Mouse (Mus musculus) spleen, postnatal 4 days (tissue): ENCODE data around the gene Dnaaf2.
A peak's percentile ranks its signal among the peaks of the same experiment; 100 is the strongest.
"Not testable (repeated sequence)": the region's sequence is repeated elsewhere in the genome, so short reads cannot be mapped to it uniquely, and the experiment has no call there.

Experiments used
- DNase-seq, 2 experiments: peaks; one replicate each; pipeline ENCODE4 v3.0.0; 2022; ENCODE audit warnings: low spot score in 2 of 2

Gene Dnaaf2

DNA sequence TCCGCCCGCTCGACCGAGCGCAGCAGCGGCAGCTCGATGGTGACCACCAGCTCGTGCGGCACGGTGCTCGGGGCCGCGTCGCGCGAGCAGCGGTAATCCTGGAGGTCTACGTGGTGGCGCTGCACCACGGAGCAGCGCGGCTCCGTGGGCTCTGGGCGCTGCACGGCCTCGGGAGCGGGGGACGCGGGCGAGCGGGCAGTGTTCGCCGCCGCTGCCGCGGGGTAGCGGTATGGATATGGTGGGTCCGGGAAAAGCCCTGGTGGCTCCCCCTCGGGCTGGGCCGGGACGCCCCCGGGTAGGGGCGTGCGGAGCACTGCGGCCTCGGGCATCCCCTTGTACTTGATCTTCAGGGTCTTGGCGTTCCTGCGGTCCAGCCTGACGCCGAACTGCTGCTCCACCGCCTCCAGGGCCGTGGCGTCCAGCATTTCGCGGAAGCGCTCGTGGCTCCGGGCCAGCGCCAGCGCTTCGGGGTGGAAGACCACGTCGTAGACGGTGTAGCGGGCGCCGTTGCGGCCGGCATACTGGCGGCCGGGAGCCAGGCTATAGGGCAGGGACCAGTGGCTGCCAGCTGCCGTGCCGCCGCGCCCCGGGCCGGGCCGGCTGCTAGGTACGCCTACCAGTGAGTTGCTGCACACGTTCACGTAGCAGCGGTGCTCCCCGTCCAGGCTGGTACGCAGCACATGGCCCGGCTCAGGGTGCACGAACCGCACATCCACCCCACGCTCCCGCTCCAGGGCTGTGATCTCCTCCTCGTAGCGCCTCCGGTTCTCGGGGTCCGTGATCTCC is 658 bp downstream of the Dnaaf2 start:
- DNase-seq = peak; percentile 58 to 81

DNA sequence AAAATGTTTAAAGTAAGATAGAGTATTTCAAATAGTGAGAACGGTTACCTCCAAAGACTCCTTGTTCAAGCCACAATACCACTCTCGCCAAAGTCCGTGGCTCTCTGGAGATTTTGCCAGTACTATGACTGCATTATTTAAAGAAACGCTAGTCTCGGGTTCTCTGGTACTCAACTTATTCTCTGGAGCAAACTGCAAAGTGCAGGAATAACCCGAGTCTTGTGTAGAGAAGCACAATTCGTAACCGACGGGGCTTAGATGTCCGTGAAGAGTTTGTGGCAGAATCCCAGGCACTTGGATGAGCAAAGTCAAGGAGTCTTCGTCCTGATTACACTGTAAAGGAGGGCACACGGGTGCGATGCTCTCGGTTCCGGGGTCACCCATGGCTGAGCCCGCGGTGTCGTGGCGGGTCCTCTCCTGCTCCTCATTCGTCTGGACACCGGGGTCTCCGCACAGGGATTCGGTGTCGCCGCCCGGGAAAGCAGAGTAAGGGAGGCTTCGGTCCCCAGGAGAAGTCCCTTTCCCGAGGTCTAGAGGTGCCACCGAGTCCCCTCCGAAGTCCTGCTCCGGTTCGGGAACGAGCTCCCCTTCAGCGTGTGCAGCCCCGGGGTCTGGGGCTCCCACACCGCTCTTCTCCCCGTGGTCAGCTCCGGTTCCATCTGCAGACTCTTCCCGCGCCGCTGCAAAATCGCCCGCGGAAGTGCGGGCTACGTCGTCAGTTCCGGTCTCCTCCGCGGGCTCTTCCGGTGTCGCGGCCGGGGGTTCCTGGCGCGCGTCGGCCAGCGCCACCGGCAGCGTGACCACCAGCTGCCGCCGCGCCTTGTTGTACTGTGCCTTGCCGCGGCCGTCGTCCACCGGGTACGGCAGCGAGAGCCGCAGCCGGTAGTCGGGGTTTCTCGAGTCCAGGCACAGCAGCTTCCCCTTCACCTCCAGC is 1.5 kb downstream of the Dnaaf2 start, which contains the start of gene Gm49383:
Gm49383 (minus strand) TSS at position 661 of the 934 bp plus-strand sequence.
- DNase-seq = peak; percentile 68 to 84

DNA sequence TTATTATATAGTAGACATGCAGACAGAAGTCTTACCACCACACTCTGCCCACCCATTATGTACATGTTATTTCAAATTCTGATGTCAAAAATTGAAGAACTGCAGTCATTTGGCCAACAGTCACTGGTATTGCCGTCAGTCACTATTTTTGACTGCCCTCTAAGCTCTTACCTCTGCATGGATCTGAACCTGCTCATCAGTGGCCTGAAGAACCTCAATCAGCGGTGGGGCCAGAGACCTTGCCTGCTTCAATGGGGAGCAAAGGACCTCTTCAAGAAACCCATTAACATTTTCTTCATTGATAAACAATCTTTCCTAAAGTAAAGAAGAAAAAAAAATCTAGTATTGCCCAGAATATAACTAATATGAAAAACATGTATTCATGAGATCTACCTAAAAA is 5.6 kb downstream of the Dnaaf2 start:
- DNase-seq = no peak

DNA sequence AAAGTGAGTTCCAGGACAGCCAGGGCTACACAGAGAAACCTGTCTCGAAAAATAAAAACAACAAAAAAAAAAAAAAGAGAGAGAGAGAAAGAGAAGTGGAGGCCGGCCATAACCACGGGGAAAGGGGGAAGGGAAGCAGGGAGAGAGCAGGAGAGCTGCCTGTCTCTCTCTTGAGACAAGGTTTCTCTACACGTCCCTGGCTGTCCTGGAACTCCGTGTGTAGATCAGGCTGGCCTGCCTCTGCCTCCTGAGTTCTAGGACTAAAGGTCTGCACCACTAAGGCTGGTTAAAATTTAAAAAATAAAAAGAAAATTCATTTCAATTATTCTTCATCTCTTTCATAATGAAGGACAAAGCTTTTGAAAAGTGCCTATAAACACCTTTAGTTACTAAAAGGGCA is 6.8 kb downstream of the Dnaaf2 start:
- no peak for DNase-seq

DNA sequence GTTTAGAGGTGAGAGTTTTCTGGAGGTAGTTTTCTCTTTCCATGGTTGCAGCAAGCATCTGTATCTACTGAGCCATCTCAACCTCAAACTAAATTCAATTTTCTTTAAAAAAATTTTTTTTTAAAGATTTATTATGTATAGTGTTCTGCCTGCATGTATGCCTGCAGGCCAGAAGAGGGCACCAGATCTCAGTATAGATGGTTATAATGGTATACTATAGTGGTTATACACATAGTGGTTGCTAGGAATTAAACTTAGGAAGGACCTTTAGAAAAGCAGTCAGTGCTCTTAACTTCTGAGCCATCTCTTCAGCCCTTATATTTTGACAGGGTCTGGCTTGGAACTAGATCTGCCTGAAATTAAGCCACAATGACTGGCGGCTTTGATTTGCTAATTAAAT is 7.7 kb downstream of the Dnaaf2 start:
- DNase-seq = no peak

DNA sequence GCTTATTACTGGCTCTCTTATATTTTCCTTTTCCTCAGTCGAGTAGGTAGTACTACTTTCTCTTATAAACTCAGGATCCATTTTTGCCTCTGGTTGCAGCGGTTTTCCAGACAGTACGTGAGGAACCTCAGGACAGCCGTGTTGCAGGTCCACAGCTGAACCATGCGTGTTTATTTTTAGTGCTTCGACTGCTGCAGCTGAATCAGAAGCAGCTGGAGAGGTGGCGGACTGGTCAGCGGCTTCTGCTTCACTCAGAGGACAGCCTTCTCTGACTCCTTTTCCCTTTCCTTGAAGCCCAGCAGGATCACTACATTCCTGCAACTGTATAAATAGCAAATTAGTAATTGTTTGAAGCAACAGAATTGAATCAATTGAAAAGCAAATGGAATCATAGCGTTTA is 8.2 kb downstream of the Dnaaf2 start:
- DNase-seq = no peak

DNA sequence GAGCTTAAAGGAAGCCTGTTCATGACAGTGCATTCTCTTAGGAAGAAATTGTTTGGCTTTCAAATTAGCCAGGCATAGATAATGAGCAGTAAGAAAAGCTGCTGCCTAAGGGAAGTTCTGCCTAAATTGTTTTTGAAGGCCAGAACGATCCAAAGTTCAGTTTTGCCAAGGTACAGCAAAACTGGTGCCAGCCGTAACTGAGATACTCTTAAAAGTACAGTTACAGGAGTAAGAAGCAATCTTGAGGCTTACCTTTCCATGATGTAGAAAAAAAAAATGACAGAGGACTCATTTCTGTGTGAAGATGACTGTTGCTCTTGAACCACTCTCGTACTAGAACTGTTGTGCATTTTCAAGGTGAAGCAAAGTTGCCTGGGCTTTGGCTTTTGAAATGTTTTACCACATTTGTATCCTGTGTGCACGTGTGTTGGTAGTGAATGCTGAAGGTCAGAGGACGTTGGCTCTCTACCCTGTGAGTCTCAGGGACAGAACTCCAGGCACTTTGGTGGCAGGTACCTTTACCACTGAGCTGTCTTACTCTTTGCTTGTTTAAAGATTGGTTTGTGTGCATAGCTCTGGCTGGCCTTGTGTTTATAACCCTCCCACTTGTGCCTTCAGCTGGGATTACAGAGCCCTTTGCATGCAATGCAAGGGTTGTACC is 11.3 kb downstream of the Dnaaf2 start:
- no peak for DNase-seq

DNA sequence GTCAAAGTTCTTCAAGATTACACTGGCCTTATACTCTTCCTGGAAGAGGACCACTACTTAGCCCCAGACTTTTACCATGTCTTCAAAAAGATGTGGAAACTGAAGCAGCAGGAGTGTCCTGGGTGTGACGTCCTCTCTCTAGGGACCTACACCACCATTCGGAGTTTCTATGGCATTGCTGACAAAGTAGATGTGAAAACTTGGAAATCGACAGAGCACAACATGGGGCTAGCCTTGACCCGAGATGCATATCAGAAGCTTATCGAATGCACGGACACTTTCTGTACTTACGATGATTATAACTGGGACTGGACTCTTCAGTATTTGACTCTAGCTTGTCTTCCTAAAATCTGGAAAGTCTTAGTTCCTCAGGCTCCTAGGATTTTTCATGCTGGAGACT is 12.9 kb downstream of the Dnaaf2 start:
- DNase-seq = no peak

DNA sequence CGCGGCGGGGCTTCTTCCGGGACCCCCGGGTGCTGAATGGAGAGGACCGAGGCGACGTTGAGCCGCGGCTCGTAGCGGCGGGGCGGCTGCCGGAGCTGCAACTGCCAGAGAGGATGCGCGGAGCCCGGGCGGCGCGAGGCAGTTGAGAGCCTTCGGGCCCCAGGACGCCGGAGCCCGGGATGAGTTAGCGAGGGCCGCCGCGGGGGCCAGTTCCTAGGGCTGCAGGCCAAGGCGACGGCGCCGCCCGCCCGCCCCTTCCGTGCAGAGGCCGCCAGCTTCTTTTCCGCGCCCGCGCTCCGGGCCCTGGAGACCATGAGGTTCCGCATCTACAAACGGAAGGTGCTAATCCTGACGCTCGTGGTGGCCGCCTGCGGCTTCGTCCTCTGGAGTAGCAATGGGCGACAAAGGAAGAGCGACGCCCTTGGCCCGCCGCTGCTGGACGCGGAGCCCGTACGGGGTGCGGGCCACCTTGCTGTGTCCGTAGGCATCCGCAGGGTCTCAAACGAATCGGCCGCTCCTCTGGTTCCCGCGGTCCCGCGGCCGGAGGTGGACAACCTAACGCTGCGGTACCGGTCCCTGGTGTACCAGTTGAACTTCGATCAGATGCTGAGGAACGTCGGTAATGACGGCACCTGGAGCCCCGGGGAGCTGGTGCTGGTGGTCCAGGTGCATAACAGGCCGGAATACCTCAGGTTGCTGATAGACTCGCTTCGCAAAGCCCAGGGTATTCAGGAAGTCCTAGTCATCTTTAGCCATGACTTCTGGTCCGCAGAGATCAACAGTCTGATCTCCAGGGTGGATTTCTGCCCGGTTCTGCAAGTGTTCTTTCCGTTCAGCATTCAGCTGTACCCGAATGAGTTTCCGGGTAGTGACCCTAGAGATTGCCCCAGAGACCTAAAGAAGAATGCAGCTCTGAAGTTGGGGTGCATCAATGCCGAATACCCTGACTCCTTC is 13.6 kb downstream of the Dnaaf2 start:
- peak; percentile 66 to 87 for DNase-seq

DNA sequence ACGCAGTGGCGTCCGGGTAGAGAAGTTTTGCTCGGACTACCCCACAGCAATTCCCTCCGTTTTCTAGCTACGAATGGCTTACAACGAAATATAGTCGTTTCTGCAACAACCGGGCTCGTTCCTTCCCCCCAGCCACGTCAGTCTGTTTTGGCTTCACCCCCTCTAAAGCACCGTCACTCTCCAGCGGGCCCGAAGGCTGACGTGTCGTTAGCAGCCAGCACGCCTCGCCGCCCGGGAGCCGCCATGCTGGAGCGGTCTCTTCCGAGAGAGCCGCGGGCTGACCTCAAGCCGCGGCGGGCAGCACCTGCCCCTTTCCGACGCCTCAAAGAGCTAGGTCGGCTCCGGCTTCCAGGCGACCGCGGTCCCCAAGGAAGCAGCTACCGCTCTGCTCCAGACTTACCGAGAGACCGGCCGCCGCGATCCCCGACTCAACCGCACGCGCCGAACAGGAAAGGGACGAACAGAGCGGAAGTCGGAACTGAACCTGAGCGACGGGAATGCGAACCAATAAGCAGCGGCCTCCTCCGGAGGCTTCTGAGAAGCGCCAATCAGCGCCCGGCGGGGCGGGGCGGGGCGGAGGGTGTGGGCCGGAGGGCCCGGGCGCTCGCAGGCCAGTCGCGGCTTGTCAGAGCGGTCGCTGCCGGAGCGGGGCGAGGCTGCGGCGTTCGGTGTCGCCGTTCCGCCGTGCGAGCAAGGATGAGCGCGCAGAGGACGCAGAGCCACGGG is 14.5 kb downstream of the Dnaaf2 start, which contains the start of the genes Rpl36al and Mgat2:
Rpl36al (minus strand) TSS at position 501 of the 726 bp plus-strand sequence.
Mgat2 (plus strand) TSS at position 575 of the 726 bp plus-strand sequence.
- DNase-seq = peak; percentile 99

DNA sequence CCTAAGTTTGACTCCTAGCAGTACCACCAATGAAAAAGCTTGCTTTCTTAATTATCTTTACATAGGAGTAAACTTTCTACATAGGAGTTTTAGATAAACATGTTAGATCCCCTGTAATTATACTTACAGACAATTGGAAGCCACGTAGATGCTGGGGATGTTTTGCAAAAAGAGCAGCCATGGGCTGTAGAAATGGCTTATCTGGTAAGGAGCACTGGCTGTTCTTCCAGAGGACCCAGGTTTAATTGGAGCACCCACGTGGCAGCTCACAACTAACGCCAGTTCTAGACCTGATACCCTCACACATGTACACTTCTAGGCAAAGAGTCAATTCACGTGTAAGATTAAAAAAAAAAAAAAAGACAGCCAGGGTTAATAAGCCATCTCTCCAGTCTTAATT is 16.4 kb downstream of the Dnaaf2 start:
- DNase-seq = no peak

DNA sequence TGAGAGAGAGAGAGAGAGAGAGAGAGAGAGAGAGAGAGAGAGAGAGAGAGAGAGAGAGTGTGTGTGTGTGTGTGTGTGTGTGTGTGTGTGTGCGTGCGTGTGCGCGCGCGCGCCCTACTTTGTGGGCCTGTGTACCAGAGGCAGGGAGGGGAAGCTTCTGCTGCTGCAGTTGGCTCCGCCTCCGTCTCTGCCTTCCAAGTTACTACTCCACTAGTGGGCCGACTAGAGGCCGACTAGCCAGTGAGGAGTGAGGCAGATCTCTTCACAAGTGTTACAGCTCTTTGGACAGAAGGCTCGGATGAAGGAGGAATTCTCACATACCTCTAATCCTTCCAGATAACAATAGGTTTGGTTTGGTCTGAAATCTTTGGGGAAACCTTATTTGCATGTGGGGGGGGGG is 18.9 kb downstream of the Dnaaf2 start:
- DNase-seq = no peak

DNA sequence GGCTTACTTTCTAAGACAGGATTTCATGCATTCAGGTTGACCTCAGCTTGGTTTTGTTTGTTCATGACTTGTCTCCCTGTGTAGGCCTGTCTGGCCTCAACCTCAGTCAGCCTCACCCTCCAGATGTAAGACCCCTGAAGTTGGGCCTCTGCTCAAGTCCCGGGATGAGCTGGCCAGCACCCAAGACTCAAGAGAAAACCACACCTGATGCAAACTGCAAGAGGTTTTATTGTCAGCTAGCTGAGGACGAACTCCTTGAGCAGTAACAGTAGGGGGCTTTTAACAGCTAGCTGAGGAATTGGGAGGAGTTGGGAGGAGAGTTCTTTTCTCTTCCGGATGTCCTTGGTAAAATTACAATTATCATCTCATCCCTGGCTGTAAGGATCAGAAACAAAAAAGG is 20.7 kb downstream of the Dnaaf2 start:
- DNase-seq = no peak

DNA sequence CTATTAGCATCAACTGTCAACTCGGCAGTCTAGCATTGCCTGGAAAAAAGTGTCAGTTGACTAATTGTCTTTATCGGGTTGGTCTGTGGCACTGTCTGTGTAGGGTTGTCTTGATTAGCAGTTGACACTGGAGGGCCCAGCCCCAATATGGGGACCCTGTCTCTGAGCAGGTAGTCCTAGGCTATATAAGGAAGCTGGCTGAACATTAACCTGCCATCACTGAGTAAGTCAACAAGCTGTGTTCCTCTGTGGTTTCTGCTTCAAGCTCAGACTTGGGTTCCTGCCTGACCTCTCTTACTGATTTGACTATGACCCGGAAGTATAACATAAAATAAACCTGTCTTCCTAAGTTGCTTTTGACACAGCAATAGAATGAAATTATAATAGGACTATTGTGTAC is 22.3 kb downstream of the Dnaaf2 start:
- DNase-seq = no peak

DNA sequence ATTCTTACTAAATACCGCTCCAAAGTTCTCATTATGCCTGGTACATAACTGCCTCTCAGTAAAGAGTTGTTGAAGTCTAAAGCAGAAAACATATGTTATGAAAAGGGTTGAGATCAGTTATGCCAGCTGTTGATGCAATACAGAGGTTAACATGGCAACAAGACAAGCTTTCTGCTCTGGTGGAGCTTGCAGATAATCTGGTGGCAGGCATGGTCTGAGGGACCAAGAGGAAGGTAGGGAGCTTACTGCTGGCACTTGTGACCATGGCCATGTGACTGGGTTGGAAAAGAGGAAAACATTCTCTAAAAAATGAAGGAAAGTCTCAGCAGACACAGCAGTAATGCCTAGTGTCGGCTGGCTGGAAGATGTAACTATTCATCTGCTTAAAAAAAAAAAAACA is 26.9 kb downstream of the Dnaaf2 start:
- DNase-seq = no peak

DNA sequence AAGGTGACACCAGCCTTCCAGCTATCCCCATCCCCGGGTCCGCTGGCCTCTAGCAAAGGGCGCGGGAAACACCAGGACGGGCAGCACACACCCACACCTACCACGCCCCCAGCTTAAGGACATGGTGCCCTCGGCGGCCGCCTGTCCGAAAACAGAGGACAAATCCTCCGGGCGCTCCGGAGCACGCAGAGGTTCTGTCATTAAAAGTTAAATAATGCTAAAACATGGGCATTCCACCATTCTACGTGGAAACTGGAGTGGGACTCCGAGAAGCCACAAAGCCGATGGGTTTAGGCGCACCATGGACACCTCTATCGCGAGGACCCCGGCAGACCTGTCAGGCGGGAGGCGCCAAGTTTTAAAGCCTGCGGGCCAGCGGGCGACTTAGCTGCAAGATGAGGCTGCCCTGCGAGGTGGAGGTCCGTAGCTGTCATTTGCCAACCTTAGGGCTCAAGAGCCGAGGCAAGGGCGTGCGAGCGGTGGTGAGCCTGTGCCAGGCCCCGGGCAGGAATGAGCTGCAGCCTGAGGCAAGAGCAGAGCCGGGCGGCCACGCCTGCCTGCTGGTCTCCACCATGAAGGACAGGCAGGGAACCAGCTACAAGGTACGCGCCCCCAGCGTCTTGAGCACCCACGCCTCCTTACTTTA is 29.6 kb downstream of the Dnaaf2 start, which contains the start of gene Lrr1:
Lrr1 (plus strand) TSS at position 354 of the 646 bp plus-strand sequence.
- DNase-seq = peak; percentile 85 to 95

DNA sequence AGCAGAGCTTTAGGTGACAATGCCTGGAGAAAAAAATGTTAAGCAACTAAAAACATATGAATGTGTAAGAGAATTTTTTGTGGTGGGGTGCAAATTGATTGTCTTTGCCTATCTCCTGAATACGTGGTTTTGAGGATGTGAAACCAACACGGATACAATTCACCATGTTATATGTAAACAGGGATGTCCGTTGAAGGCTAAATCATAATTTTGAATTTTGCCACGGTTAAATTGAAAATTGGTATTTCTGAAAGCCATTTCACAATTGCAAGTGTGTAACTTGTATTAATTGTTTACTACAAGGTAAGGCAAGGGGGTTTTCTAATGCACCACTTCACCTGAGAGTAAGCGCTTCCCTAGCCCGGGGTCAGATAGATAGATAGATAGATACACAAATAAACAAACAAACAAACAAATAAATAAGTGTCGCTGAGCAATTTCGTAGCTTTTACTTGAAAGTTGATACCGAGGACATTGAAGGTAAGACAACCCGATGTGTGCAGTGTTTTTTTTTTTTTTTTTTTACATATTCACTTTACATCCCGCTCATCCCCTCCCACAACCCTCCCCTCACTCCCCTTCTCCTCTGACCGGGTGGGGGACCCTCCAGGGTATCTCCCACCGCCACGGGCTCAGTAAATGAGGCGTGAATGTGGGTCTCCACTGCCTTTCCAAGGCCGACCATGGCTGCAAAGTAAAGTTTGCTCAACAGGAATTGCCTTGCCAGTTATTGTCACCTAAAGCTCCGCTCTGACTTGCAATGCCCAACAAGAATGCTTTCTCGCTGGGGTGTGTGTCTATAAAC is 30.4 kb downstream of the Dnaaf2 start:
- no peak for DNase-seq

DNA sequence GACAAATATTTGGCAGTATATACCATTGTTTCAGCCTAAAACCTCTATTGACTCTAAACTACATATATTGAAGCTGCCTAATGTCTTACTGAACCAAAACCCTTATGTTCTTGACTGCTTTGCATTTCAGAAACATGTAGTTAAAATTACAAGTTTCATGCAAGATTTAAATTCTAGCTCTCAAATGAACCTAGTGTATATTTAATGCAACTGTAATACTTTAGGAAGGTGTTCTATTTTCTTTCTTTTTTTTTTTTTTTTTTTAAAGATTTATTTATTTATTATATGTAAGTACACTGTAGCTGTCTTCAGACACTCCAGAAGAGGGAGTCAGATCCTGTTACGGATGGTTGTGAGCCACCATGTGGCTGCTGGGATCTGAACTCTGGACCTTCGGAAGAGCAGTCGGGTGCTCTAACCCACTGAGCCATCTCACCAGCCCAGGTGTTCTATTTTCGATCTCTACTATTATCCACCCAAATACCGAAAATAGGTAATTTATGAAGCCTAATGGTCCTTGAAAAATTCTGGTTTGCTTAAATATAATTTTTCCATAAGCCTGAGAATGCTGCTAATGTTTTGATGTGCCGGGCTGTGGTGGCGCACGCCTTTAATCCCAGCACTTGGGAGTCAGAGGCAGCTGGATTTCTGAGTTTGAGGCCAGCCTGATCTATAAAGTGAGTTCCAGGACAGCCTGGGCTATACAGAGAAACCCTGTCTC is 31.2 kb downstream of the Dnaaf2 start:
- not testable (repeated sequence) for DNase-seq
